Mouse (Mus musculus): ENCODE data around the gene Gast. TPM values are rescaled to one million over a fixed set of nuclear protein-coding genes. Genes with fewer than 3 reads are reported as not detected.
"Not testable (repeated sequence)": the region's sequence is repeated elsewhere in the genome, so short reads cannot be mapped to it uniquely, and the experiment has no call there.

Gene Gast
- total RNA-seq, 1 experiment from 2014 or later = not detected

DNA sequence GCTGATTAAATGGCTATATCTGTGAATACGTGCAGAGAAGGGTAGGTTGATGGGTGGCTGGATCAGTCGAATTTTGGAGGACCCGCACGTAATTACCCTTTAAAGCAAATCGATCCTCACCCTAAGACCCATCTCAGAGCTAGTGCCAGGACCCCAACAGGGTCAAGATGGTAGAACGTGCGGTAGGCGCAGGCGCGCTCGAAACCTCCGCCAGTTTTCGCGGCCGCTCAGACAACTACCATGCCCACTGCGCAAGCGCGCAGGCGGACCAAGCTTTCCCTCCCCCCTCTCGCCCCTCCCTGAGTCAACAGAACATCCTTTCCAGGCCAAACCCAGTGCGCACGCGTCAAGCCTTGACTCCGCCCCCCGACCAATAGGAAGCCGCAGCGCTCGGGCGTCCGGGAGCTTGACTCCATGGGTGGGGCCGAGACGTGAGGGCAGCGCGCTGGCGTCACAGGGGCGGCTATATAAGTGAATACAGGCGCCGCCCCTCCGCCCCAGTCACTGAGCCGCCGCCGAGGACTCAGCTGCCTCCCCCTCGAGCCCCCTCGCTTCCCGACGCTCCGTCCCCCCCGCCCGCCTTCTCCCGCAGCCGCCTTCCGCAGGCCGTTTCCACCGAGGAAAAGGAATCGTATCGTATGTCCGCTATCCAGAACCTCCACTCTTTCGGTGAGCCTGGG is 14.6 kb upstream of the Gast start, which contains the start of gene Eif1:
Eif1 (plus strand) TSS at position 394 of the 680 bp plus-strand sequence.
- peak; percentile 84 for ATAC-seq (ENCODE audit: extremely low read depth, insufficient number of reproducible peaks, low FRiP score, poor library complexity, severe bottlenecking)

DNA sequence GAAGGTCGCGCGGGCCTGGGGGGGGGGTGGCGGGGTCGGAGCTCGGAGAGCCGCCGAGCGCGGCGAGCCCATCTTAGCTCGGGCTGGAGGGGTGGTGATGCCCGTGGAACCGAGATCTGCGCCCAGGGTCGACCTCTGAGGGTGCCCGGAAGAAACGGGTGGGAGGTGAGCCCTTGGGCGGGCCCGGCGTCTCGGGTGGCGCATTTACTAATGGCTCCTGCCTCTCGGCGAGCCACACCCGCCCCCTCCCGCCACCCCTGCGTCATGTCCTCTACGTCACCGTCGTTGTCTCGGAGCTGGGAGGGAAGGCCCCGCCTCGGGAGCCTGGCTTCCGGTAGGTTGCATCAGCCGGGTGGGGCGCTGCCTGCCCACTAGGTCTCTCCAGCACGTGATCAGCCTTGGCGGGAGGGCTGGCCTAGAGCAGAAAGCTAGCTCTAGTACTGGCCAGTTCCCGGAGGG is 14.0 kb upstream of the Gast start:
- ATAC-seq (ENCODE audit: extremely low read depth, insufficient number of reproducible peaks, low FRiP score, poor library complexity, severe bottlenecking) = peak; percentile 80

DNA sequence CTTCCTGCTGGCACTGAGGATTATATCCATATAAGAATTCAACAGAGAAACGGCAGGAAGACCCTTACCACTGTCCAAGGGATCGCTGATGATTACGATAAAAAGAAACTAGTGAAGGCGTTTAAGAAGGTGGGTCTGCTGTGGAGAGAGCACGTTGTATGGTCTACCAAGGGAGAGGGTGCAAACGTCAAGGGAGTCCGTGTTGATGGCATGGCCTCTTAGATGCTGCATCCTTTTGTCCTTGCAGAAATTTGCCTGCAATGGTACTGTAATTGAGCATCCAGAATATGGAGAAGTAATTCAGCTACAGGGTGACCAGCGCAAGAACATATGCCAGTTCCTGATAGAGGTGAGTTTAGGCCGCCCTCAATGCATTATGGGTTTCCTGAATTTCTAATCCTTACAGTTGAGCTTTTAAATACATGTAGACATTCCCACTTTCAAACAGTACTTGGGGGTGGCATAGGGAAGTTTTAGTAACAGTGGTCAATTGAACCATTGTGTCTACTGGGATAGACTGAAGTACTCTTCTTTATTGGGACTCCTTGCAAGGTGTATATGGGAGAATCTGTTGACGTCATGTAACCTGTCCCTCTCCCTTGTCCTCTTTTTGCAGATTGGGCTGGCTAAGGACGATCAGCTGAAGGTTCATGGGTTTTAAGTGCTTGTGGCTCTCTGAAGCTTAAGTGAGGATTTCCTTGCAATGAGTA is 13.4 kb upstream of the Gast start:
- not testable (repeated sequence) for ATAC-seq (ENCODE audit: extremely low read depth, insufficient number of reproducible peaks, low FRiP score, poor library complexity, severe bottlenecking)

DNA sequence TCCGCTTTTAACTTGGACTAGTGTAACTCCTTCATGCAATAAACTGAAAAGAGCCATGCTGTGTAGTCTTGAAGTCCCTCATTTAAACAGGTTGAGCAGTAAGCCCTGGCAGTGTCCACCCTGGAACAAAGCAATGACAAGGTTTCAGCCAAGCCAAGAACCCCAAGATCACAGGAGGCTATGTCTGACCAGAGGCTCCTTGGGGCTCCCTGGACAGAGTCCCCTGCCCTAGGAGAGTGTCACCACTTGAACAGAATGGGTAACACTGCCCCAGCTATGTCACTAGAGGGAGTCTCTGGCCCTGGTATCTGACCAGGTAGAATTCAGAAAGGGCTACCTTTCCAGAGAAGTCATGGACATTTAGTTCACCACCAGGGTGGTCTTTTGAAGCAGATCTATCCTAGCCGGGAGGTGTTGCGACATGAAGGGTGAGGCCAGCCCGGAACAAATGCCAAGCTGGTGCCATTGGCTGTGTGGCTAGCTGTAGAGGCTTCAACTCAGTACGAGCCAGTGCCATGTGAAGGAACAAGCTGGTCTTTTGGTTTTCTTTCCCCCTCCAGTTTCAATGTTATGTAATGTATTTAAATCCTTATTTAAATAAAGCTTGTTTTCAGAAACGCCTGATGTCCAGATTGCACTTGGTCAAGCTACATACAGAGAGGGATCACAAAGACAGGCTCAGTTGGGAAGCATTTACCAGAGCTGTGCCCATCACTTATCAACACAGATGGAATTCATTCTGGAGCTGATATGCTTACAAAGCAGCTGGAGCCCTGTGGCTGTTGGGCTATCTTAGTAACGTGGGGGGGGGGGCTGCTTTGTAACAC is 12.5 kb upstream of the Gast start:
- not testable (repeated sequence) for ATAC-seq (ENCODE audit: extremely low read depth, insufficient number of reproducible peaks, low FRiP score, poor library complexity, severe bottlenecking)

DNA sequence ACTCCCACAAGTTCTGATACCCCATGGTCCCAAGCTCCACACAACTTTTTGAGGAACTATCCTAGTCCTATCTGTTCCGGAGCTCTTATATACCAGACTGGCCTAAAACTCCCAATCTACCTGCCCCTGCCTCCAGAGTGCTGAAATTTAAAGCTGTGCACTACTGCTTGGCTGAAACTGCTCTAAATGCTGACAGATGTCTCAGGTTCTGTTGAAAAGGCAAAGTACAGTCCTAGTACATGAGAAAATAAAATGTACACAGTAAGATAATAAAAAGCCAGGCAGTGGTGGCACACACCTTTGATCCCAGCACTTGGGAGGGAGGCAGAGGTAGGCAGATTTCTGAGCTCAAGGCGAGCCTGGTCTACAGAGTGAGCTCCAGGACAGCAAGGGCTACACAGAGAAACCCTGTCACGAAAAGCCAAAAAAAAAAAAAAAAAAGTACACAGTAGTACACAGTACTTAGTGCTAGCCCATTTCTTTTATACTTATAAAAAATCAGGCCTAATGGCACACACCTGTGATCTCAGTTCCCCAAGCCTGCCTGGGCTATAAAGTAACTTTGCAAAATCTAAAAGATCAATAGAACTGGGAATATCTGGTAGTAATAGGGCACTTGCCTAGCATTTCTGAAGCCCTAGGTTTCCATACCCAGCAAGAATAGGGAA is 11.5 kb upstream of the Gast start:
- no peak for ATAC-seq (ENCODE audit: extremely low read depth, insufficient number of reproducible peaks, low FRiP score, poor library complexity, severe bottlenecking)

DNA sequence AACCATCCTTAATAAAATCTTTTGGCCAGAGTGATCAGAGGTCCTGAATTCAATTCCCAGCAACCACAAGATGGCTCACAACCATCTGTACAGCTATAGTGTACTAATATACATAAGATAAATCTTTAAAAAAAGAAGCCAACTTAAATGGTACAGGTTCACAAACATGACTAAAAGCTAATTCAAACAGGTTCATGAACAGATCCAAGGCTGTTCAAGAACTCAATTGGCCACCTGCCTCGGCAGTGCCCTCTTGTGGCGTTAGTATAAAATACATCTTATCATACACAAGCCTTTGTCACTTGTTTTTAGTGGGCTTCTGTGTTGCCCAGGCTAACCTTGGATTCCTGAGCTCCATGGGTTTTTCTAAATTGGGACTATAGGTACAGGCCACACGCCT is 10.6 kb upstream of the Gast start:
- ATAC-seq (ENCODE audit: extremely low read depth, insufficient number of reproducible peaks, low FRiP score, poor library complexity, severe bottlenecking) = peak; percentile 22; the same call in 1 of the 2 replicates

DNA sequence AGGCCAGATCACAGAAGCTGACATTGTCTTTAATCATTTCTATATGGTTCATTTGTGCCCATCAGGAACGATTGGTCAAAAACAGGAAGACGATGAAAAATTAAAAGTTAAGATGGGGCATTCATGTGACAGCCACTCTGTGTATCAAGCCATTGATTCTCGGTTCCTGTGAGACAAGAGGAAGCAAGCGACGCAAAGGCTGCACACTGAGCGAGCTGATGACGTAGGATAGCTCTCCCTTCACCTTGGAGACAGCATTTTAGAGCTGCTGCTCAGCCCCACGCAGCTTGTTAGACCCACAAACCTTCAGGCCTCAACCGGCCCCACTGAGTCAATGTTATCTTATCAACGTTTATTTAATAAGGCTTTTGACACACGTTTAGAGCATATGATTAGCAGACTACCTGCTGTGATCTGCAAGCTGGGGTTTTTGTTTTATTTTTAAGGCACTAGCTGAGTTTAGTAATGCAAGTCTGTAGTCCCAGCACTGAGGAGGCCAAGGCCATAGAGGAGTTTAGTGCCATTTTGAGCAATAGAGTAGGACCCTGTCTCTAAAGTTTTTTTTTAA is 9.1 kb upstream of the Gast start:
- no peak for ATAC-seq (ENCODE audit: extremely low read depth, insufficient number of reproducible peaks, low FRiP score, poor library complexity, severe bottlenecking)

DNA sequence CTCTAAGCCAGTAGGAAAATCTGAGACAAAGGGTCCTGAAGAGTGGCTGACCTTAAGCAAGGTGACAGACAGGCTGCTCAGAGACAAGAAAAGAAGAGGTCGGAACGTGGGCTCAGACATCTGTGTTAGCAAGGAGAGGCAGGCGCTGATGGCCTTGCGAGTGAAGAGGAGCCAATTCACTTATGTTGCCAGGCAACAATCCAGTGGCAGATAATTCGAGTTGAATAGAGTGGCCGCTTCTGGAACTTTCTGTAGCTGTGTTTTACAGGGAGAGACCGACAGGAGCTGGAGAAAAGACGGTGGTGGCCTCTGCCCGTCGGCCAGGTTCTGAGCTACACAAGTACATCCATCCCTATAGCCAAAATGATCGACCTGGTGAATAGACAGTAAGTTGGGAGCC is 6.9 kb upstream of the Gast start:
- ATAC-seq (ENCODE audit: extremely low read depth, insufficient number of reproducible peaks, low FRiP score, poor library complexity, severe bottlenecking) = no peak

DNA sequence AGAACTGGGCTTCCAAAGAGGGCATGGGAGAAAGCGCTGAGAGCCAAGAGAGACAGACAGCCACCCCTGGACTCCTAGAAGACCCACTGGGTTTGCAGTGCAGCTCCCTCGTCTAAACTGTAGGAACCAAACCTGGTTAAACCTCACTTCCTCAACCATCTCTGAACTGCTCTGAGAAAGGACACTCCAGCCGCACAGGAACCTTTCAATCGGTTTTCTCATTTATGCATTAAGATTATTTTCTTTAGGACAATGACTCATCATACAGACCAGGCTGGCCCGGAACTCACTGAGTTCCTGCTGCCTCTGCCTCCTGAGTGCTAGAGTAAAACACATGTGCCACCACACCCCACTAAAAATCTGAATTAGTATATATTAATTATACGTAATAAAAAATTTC is 6.4 kb upstream of the Gast start:
- no peak for ATAC-seq (ENCODE audit: extremely low read depth, insufficient number of reproducible peaks, low FRiP score, poor library complexity, severe bottlenecking)

DNA sequence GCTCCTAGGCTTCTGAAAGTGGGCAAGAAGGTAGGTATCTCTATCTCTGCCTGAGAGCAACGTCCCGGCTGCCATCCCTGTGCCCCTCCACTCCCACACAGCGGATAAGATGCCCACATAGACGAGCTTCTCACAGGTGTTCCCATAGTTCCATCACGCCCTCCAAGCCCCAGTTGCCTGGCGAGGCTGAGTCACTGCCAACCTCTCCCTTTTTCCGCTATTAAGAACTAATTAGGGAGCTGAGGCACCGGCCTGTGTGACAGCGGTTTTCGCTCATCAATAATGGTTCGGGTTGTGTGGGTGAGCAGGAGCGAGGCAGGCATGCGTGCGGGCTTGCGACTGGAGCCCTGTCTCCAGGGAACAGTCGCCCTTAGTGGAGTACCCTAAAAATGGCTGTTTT is 4.0 kb upstream of the Gast start:
- ATAC-seq (ENCODE audit: extremely low read depth, insufficient number of reproducible peaks, low FRiP score, poor library complexity, severe bottlenecking) = no peak

DNA sequence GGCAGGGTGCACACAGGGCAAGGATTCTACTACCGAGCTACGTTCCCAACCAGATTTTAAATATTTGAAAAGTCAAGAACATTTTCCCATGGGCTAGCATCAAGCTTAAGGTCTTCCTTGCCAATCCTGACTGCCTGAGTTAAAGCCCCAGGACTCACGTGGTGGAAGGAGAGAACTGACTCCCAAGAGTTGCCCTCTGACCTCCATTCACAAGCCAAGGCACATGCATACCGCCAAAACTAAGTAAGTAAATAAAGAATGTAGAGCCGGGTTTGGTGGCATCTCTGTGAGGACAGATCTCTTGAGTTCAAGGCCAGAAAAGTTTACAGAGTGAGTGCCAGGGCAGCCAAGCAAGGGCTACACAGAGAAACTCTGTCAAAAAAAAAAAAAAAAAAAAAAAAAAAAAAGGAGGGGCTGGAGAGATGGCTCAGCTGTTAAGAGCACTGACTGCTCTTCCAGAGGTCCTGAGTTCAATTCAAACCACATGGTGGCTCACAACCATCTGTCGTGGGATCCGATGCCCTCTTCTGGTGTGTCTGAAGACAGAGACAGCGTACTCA is 3.3 kb upstream of the Gast start:
- not testable (repeated sequence) for ATAC-seq (ENCODE audit: extremely low read depth, insufficient number of reproducible peaks, low FRiP score, poor library complexity, severe bottlenecking)

DNA sequence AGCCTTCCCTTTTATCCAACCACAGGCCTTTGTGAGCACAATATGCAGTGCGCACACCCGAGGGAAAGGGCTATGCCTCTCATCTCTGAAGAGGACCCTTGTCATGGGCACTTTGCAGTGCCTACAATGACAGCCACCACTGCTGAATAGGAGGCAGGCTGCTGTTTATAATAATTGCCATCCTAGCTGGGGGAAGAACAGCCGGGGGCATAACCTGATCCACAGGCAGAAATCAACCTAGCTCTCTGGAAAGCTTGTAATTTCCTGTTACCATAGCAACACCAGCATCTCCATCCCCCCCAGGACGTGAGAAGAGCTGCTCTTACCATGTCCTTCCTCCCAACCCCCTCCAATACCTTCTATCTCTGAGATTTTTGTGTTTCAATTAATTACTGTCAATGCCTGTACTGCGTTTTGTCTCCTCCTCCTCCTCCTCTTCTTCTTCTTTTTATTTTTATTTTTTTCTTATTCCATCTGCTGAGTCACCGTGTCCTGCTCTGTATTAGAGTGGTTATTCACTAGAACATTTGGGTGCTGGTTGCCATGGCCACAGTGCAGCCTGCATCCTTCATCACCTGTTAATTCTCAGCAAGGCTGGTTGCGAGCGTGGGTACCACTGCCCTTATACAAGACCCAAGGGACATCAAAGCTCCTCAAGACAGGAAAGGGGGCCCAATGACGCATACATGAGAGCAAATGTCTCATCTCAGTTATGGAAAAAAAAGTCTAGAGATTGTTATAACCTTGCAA is 1.3 kb upstream of the Gast start:
- ATAC-seq (ENCODE audit: extremely low read depth, insufficient number of reproducible peaks, low FRiP score, poor library complexity, severe bottlenecking) = no peak

DNA sequence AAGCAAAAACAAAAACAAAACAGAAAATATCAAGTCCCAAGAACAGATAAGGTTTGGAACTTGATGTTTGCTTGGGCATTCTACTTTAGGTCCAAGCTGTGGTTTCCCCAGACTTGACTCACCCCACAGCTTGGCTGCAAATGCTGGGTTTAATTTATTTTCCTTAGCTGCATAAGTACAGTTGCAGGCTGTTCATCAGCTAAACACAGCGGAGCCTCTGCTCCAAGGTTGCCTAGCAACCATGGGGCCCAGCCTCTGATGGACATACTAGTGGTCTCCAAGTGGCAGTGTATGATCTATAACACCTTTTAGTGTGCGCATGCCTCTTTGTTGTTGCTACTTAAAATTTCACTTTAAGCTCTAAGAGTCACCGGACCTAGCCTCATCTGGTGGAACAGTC is 1.5 kb downstream of the Gast start:
- no peak for ATAC-seq (ENCODE audit: extremely low read depth, insufficient number of reproducible peaks, low FRiP score, poor library complexity, severe bottlenecking)

DNA sequence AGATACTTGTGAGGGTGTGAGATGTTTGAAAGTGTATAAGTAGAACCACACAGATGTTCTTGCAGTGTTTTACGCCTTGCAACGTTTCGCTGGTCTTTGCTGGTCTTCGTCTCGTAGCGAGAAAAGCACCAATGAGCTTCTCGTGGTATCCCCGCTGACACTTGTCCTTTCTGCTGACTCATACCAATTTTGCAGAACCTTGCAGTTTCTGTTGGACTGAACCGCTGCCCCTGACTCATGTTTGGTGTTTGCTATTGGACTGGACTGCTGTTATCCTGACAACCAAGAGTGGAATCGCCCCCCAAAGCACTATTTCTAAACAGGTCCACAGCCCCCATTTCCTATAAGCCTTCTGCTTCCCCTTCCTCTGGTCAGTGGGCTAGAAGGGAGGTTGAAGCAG is 10.1 kb downstream of the Gast start:
- ATAC-seq (ENCODE audit: extremely low read depth, insufficient number of reproducible peaks, low FRiP score, poor library complexity, severe bottlenecking) = no peak

DNA sequence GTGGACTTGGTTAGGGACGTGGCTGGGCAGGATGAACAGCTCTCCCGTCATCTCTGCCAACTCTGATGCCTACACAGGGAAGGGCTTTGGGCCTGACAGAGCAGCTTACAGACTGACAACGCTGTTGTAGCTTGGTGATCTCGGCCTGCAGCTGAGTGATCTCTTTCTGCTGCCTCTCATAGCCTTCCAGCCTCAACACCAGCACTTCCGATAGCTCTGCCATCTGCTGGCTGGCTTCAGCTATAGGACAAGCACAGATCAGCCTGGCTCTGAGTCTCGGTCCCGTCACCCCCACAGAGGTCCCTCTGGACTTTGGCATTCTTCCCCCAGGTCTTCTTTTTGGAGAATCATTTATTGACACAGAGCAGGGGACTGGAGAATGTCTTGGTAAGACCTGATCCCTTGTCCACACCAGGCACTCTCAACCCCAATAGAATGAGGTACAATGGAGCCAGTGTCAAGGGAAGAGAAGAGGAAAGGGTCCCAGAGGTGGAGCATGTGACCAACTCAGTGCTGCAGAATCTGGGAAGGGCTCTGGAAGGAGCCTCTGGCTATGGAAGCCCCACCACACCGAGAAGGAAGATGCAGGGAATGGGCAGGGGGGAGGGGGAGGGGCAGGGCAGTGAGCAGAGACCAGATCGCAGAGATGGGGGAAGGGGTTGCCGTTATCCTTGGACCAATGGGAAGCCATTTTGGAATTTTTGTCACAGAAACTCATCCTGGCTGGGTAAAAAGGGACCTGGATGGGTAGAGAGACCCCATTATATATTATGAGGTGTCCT is 18.1 kb downstream of the Gast start:
- no peak for ATAC-seq (ENCODE audit: extremely low read depth, insufficient number of reproducible peaks, low FRiP score, poor library complexity, severe bottlenecking)

DNA sequence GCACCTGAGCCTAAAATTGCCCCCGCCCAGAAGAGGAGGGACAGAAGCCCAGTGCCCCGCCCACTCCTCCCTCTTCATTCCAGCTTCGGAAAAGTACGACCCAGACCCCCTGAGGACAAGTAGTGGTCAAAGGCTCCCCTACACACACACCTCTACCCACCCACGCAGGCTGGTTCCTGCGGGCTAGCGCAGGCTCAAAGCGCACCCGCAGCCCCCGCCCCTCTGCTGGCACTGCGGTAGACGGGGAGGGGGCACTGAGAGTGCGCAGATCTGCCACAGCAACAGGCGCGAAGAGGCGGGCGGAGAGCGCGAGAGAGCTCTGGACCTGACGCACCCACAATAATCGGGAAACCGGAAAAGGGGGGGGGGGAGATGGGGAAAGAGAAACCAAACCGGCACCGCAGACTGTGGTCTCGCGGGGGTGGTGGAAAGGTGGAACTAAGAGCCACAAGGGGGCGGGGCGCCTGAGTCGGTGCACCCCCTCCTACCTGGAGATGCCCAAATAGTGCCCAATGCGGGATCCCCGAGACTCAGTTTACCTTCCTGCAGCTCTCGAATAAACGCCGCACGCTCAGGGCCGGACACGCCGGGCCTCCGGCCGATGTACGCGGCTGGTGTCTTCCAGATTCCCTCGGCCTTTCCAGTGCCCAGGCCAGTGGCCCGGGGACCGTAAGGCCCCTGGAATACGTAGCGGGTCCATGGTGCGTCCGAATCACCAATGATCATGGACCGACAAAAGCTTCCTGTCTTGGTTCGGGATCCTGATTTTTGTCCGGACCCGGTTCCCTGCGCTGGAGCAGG is 21.1 kb downstream of the Gast start:
- ATAC-seq (ENCODE audit: extremely low read depth, insufficient number of reproducible peaks, low FRiP score, poor library complexity, severe bottlenecking) = no peak; the same call in 1 of the 2 replicates

Data from neutrophil, adult 5-6 weeks (primary cell).